Mouse (Mus musculus) CH12.LX (cell line): ENCODE results near the gene Csad. TPM values are rescaled to one million over a fixed set of nuclear protein-coding genes. Genes with fewer than 3 reads are reported as not detected.

ENCODE experiments used
- DNase-seq: peaks from one replicate; pipeline ENCODE4 v3.0.0-alpha.2; 2013; ENCODE audit errors: extremely low read depth
- H3K27ac ChIP-seq: 2 replicates; pipeline ENCODE4 v1.5.1; 2012; ENCODE audit warnings: low read depth, mild to moderate bottlenecking, control low read depth, moderate library complexity; ENCODE audit not compliant: insufficient read depth
- H3K27me3 ChIP-seq: replicated peaks from 2 replicates; pipeline ENCODE3; 2012; ENCODE audit warnings: inconsistent platforms
- H3K36me3 ChIP-seq, 2 experiments: replicated peaks in 1 of 2; 2 replicates each; pipeline versions ENCODE3 to v1.6.1; 2012; ENCODE audit warnings: inconsistent platforms in 1 of 2, low read length in 1 of 2, mild to moderate bottlenecking in 1 of 2, mixed read lengths in 1 of 2, moderate library complexity in 1 of 2; ENCODE audit not compliant: control insufficient read depth in 1 of 2, insufficient read depth in 1 of 2
- H3K4me1 ChIP-seq, 2 experiments: 2 replicates each; pipeline ENCODE4 v1.6.1; 2012; ENCODE audit warnings: inconsistent platforms in 1 of 2, moderate library complexity in 1 of 2; ENCODE audit not compliant: insufficient read depth in 2 of 2, control insufficient read depth in 1 of 2
- H3K4me2 ChIP-seq: 2 replicates; pipeline ENCODE4 v1.6.1; 2012; ENCODE audit warnings: low read depth, mild to moderate bottlenecking, control low read depth; ENCODE audit not compliant: poor library complexity, insufficient read depth, severe bottlenecking
- H3K4me3 ChIP-seq, 3 experiments: fragments of 150-350 bp in 1 of 3; sonication (generic) in 1 of 3; replicated peaks in 1 of 3; 2 replicates each; pipeline versions ENCODE3 to v1.5.1; 2011 to 2012; ENCODE audit warnings: low read depth in 2 of 3, low read length in 2 of 3, mild to moderate bottlenecking in 2 of 3, moderate library complexity in 2 of 3, control low read depth in 1 of 3, improper control_type of control experiment in 1 of 3, inconsistent platforms in 1 of 3, mixed read lengths in 1 of 3; ENCODE audit not compliant: poor library complexity in 1 of 3
- H3K79me2 ChIP-seq: replicated peaks from 2 replicates; pipeline ENCODE4 v1.6.1; 2012; ENCODE audit warnings: mild to moderate bottlenecking, moderate library complexity; ENCODE audit not compliant: control insufficient read depth, poor library complexity, insufficient read depth, severe bottlenecking; ENCODE audit errors: extremely low read depth
- H3K9ac ChIP-seq: 2 replicates; pipeline ENCODE4 v1.6.1; 2012; ENCODE audit warnings: low read depth, mild to moderate bottlenecking, control low read depth, moderate library complexity; ENCODE audit not compliant: insufficient read depth
- H3K9me3 ChIP-seq: replicated peaks from 2 replicates; pipeline ENCODE3; 2012; ENCODE audit warnings: low read length, inconsistent platforms, mixed read lengths
- BHLHE40 ChIP-seq: IDR thresholded peaks from 2 replicates; pipeline ENCODE4 v1.6.1; 2011; ENCODE audit warnings: mild to moderate bottlenecking, low read depth, low read length, improper control_type of control experiment
- CHD2 ChIP-seq: IDR thresholded peaks from 2 replicates; pipeline ENCODE4 v1.6.1; 2011; ENCODE audit warnings: low read length, improper control_type of control experiment
- ELF1 ChIP-seq: IDR thresholded peaks from 2 replicates; pipeline ENCODE4 v1.6.1; 2014; ENCODE audit warnings: low read depth, mild to moderate bottlenecking, inconsistent platforms, low read length, improper control_type of control experiment
- GABPA ChIP-seq: IDR thresholded peaks from 2 replicates; pipeline ENCODE4 v1.6.1; 2012; ENCODE audit warnings: low read depth, low read length, improper control_type of control experiment, inconsistent platforms; ENCODE audit not compliant: insufficient replicate concordance
- HCFC1 ChIP-seq: IDR thresholded peaks from 2 replicates; pipeline ENCODE4 v1.6.1; 2012; ENCODE audit warnings: low read depth, mild to moderate bottlenecking, inconsistent platforms, low read length, improper control_type of control experiment
- JUN ChIP-seq: IDR thresholded peaks from 2 replicates; pipeline ENCODE4 v1.6.1; 2011; ENCODE audit warnings: low read depth, mild to moderate bottlenecking, low read length, improper control_type of control experiment, moderate library complexity; ENCODE audit not compliant: insufficient read depth
- JUND ChIP-seq: conservative IDR thresholded peaks from 2 replicates; pipeline ENCODE4 v1.6.1; 2011; ENCODE audit warnings: low read depth, low read length, improper control_type of control experiment
- KAT2A ChIP-seq: IDR thresholded peaks from 2 replicates; pipeline ENCODE4 v1.6.1; 2012; ENCODE audit warnings: low read length, improper control_type of control experiment, inconsistent platforms; ENCODE audit not compliant: insufficient replicate concordance
- MAX ChIP-seq: IDR thresholded peaks from 2 replicates; pipeline ENCODE4 v1.6.1; 2011; ENCODE audit warnings: low read length, improper control_type of control experiment
- MEF2A ChIP-seq: IDR thresholded peaks from 2 replicates; pipeline ENCODE4 v1.6.1; 2014; ENCODE audit warnings: low read depth, mild to moderate bottlenecking, inconsistent platforms, low read length, improper control_type of control experiment, borderline replicate concordance
- MYC ChIP-seq: IDR thresholded peaks from 2 replicates; pipeline ENCODE4 v1.6.1; 2011; ENCODE audit warnings: low read depth, mild to moderate bottlenecking, improper control_type of control experiment, low read length
- NELFE ChIP-seq: IDR thresholded peaks from 2 replicates; pipeline ENCODE4 v1.6.1; 2011; ENCODE audit warnings: low read depth, low read length, improper control_type of control experiment
- NRF1 ChIP-seq: IDR thresholded peaks from 2 replicates; pipeline ENCODE4 v1.6.1; 2014; ENCODE audit warnings: low read depth, mild to moderate bottlenecking, inconsistent platforms, low read length, improper control_type of control experiment, moderate library complexity
- RAD21 ChIP-seq: IDR thresholded peaks from 2 replicates; pipeline ENCODE4 v1.6.1; 2011; ENCODE audit warnings: low read depth, mild to moderate bottlenecking, low read length, improper control_type of control experiment, moderate library complexity
- SIN3A ChIP-seq: IDR thresholded peaks from 2 replicates; pipeline ENCODE4 v1.6.1; 2012; ENCODE audit warnings: low read length, improper control_type of control experiment, inconsistent platforms
- TCF12 ChIP-seq: IDR thresholded peaks from 2 replicates; pipeline ENCODE4 v1.6.1; 2014; ENCODE audit warnings: low read depth, mild to moderate bottlenecking, inconsistent platforms, low read length, improper control_type of control experiment
- USF2 ChIP-seq: conservative IDR thresholded peaks from 2 replicates; pipeline ENCODE4 v1.6.1; 2011; ENCODE audit warnings: low read depth, low read length, improper control_type of control experiment
- ZKSCAN1 ChIP-seq: IDR thresholded peaks from 2 replicates; pipeline ENCODE4 v1.6.1; 2012; ENCODE audit warnings: low read depth, inconsistent platforms, low read length, improper control_type of control experiment, borderline replicate concordance
- ZMIZ1 ChIP-seq: IDR thresholded peaks from 2 replicates; pipeline ENCODE4 v1.6.1; 2012; ENCODE audit warnings: low read depth, mild to moderate bottlenecking, inconsistent platforms, low read length, improper control_type of control experiment
- ZNF384 ChIP-seq: IDR thresholded peaks from 2 replicates; pipeline ENCODE4 v1.6.1; 2012; ENCODE audit warnings: low read depth, low read length, improper control_type of control experiment, inconsistent platforms
- dilution Hi-C: fragments of 300-500 bp; cut with MboI; formaldehyde crosslinking; loops from 2 replicates; pipeline ENCODE4 v1.14.3; 2020; ENCODE audit warnings: low sequenced_read_pairs; ENCODE audit not compliant: extremely low pct_unique_long_range_greater_than_20kb, extremely low pct_ligation_motif_present
- in situ Hi-C: fragments of 300-500 bp; cut with MboI; formaldehyde crosslinking; loops from 3 replicates; pipeline ENCODE4 v1.14.3; 2019; ENCODE audit warnings: low sequenced_read_pairs, low pct_ligation_motif_present, low pct_unique_long_range_greater_than_20kb, mixed read lengths
- polyA plus RNA-seq: library from polyadenylated mRNA; unstranded; fragments of >175 nt; gene quantifications from 2 replicates; pipeline ENCODE4 v1.2.1, GENCODE M21; 2012; ENCODE audit warnings: low read depth; ENCODE audit not compliant: insufficient read length
- total RNA-seq, 2 experiments: library from RNA; depleted of rRNA; stranded (reverse); fragments of 300-350 nt in 1 of 2; fragments of >200 nt in 1 of 2; gene quantifications; 2 replicates each; pipeline ENCODE4 v1.2.3; 2012 to 2014

Gene Csad
- total and polyA plus RNA-seq, 3 experiments, result 3.7 to 4.7 (median 3.8) TPM

GRCm38 (mm10) chr15:102136129-102136758 is 68.3 kb downstream of the Csad start, which contains the start of gene Spryd3 (continued):
- TF ChIP-seq USF2 (no peak), TCF12 (0 out of 2 replicates have a peak, but pooled peaks have one; percentile 42), ELF1 (peak; percentile 92), ZMIZ1 (no peak), JUN (no peak), HCFC1 (peak; percentile 76), ZNF384 (peak; percentile 36; the same call in 1 of the 2 replicates), ZKSCAN1 (no peak)

- Histone ChIP-seq H3K27me3 (peaks cover 20% of the 10 kb centered on the region), H3K9me3 (no peaks in the 10 kb centered on the region), H3K79me2 (peaks cover 16% of the 10 kb centered on the region), H3K4me1 (peaks cover 0 to 17% of the 10 kb centered on the region in 2 experiments; a peak in 2 of 4 replicates), H3K9ac (peak overlapping the region; percentile 74), H3K27ac (no peak overlapping the region), H3K4me2 (peak overlapping the region; percentile 88; the same call in 1 of the 2 replicates), H3K4me3 (peak overlapping the region; percentile 60 to 91 (median 86)), H3K36me3 (peaks cover 23 to 29% of the 10 kb centered on the region in 2 experiments)
- in situ Hi-C loops, result loop anchor here (5.0 kb wide), 1 partner anchor 33 kb away; the partner anchor contains the start of gene Tns2
- TF ChIP-seq ZKSCAN1 (peak; percentile 73), ZMIZ1 (no peak)
- DNase-seq, result no peak
- dilution Hi-C loops, result no loop called here
Observed at GRCm38 (mm10) chr15:102135522-102136128, 68.9 kb downstream of the Csad start.

- TF ChIP-seq SIN3A (no peak), JUND (no peak), NELFE (no peak), MEF2A (no peak), JUN (no peak), CHD2 (no peak), MYC (no peak), TCF12 (no peak), RAD21 (no peak), ZNF384 (no peak), NRF1 (no peak), MAX (no peak), GABPA (no peak), KAT2A (no peak), BHLHE40 (no peak)
- TF ChIP-seq, all 38 proteins: peak for 0
- Histone ChIP-seq H3K4me2 (no peak overlapping the region), H3K27me3 (peaks cover 17% of the 10 kb centered on the region), H3K4me3 (no peak overlapping the region), H3K9me3 (no peaks in the 10 kb centered on the region), H3K9ac (no peak overlapping the region), H3K79me2 (peaks cover 16% of the 10 kb centered on the region), H3K36me3 (peaks cover 32 to 38% of the 10 kb centered on the region in 2 experiments), H3K4me1 (peaks cover 0 to 17% of the 10 kb centered on the region in 2 experiments; a peak in 2 of 4 replicates), H3K27ac (no peak overlapping the region)
- DNase-seq, result no peak
- dilution Hi-C loops (no loop called here), in situ Hi-C loops (loop anchor here (5.0 kb wide), 1 partner anchor 32 kb away; the partner anchor contains the start of gene Tns2)
Observed at GRCm38 (mm10) chr15:102134709-102135108, 69.8 kb downstream of the Csad start.
